Mouse (Mus musculus): ENCODE data around the gene Rgs7bp.

GRCm38 (mm10) chr13:105002831-105003157 is 51.9 kb downstream of the Rgs7bp start:
- TF ChIP-seq CTCF (conservative IDR thresholded peaks at IDR 0.05; ENCODE audit: low read length) (no peak), POU5F1 (IDR thresholded peaks at IDR 0.05; ENCODE audit: borderline replicate concordance, low read length) (no peak), NANOG (IDR thresholded peaks at IDR 0.05; ENCODE audit: borderline replicate concordance, low read length) (no peak)
